Mouse (Mus musculus) embryonic facial prominence, embryonic 15.5 days (tissue): ENCODE data around the gene Rhot2. TPM values are rescaled to one million over a fixed set of nuclear protein-coding genes. Genes with fewer than 3 reads are reported as not detected.

Source experiments
- ATAC-seq: fragments of 200-750 bp; cut with Nextera tagmentation; 2 replicates; pipeline ENCODE4 v1.8.0; 2017; ENCODE audit warnings: low read depth, moderate TSS enrichment; ENCODE audit not compliant: insufficient number of reproducible peaks, low FRiP score, low TSS enrichment
- H3K27ac ChIP-seq: fragments of 300-500 bp; sonication (generic); replicated peaks from 2 replicates; pipeline ENCODE4 v1.5.1; 2015; ENCODE audit warnings: mild to moderate bottlenecking, inconsistent platforms
- H3K27me3 ChIP-seq: fragments of 300-500 bp; sonication (generic); 2 replicates; pipeline ENCODE4 v1.6.1; 2015; ENCODE audit warnings: inconsistent platforms
- H3K36me3 ChIP-seq: fragments of 300-500 bp; sonication (generic); 2 replicates; pipeline ENCODE4 v1.6.1; 2015; ENCODE audit warnings: mild to moderate bottlenecking, inconsistent platforms
- H3K4me1 ChIP-seq: fragments of 300-500 bp; sonication (generic); 2 replicates; pipeline ENCODE4 v1.6.1; 2015; ENCODE audit warnings: inconsistent platforms
- H3K4me2 ChIP-seq: fragments of 300-500 bp; sonication (generic); replicated peaks from 2 replicates; pipeline ENCODE4 v1.6.1; 2015; ENCODE audit warnings: mild to moderate bottlenecking, inconsistent platforms
- H3K4me3 ChIP-seq: fragments of 300-500 bp; sonication (generic); replicated peaks from 2 replicates; pipeline ENCODE4 v1.5.1; 2015; ENCODE audit warnings: mild to moderate bottlenecking, inconsistent platforms
- H3K9ac ChIP-seq: fragments of 300-500 bp; sonication (generic); 2 replicates; pipeline ENCODE4 v1.6.1; 2015; ENCODE audit warnings: inconsistent platforms
- H3K9me3 ChIP-seq: fragments of 300-500 bp; sonication (generic); replicated peaks from 2 replicates; pipeline ENCODE4 v1.6.1; 2016; ENCODE audit warnings: inconsistent platforms
- WGBS: fragments of 180-500 bp; shearing (Covaris S2); methylation state at CpG from one replicate; pipeline ENCODE4 v1.1.7; 2015; 5-methylcytosine and 5-hydroxymethylcytosine counted together
- polyA plus RNA-seq: library from polyadenylated mRNA; unstranded; fragments of >200 nt; fragmentation: Nextera tagmentation; extraction: Ambion mirVana; gene quantifications from 2 replicates; pipeline ENCODE4 v1.2.1, GENCODE M21; 2015

The Rhot2 gene
- polyA plus RNA-seq, 1 experiment from 2014 or later, result 24.5 TPM

DNA sequence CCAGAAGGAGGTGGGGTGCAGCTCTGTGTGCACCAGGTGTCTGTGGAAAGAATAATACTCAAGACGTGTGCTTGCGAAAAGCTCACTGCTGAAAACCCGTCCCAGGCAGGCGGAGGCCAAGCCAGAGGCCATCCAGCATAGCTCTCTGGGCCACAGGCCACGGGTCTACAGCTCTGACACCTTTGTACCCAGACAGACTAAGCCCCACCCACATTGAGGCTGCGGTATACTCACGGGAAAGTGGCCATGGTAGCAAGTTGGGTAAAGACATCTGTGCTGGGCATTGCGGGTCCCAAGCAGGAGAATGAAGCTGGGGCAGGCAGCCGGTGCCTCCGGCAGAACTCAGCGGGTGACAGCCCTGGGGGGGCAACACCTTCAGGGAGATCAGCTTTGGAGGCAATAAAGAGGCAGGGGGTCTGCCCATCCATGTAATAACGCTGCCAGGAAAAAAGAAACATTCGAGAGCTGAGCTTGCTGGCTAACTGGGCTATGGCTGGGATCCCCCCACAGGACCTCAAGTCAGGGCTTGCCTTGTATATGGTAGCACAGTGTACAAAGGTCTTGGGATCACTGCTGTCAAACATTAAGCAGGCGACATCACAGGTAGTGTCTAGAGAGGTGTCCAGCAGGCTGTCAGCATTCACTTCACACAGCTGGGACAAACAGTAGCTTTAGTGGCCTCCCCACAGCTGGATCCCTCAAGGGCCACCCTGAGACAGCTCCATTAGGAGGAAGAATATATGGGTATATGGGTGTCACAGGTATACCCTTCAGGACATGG lies 5.0 kb downstream of the Rhot2 start:
- no peaks in the 10 kb centered on the region for H3K27me3 ChIP-seq
- H3K36me3 ChIP-seq, result peaks cover 51% of the 10 kb centered on the region
- H3K27ac ChIP-seq, result no peak overlapping the region
- no peak overlapping the region for H3K4me2 ChIP-seq
- H3K9ac ChIP-seq, result no peak overlapping the region
- H3K9me3 ChIP-seq, result no peaks in the 10 kb centered on the region
- H3K4me1 ChIP-seq, result peaks cover 44% of the 10 kb centered on the region
- no peak overlapping the region for H3K4me3 ChIP-seq
- ATAC-seq, result no peak
- WGBS, result 89% methylated on average over 14 of the region's 14 CpGs

DNA sequence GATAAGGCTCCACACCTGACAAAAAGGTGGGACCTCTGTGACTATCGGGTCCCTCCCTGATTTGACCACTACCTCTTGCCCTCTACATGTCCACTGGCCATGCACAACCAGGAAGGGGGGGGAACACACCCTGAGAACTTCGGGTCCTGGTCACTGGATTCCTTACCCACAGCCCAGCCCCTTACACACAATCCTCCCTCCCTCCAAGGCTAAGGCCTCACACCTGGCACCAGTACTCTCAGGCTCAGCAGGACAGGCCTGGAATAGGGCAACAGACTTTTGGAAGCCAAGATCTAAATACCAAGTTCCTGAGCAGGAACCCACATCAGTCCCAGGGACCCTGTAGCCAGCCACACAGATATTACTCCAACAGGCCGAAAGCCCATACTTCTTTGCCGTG lies 5.7 kb downstream of the Rhot2 start:
- peaks cover 49% of the 10 kb centered on the region for H3K4me1 ChIP-seq
- no peaks in the 10 kb centered on the region for H3K27me3 ChIP-seq
- no peak overlapping the region for H3K27ac ChIP-seq
- H3K4me2 ChIP-seq, result no peak overlapping the region
- no peak overlapping the region for H3K4me3 ChIP-seq
- no peaks in the 10 kb centered on the region for H3K9me3 ChIP-seq
- peaks cover 51% of the 10 kb centered on the region for H3K36me3 ChIP-seq
- no peak overlapping the region for H3K9ac ChIP-seq
- whole genome bisulfite sequencing, result 82% methylated on average over 4 of the region's 4 CpGs
- no peak for ATAC-seq

DNA sequence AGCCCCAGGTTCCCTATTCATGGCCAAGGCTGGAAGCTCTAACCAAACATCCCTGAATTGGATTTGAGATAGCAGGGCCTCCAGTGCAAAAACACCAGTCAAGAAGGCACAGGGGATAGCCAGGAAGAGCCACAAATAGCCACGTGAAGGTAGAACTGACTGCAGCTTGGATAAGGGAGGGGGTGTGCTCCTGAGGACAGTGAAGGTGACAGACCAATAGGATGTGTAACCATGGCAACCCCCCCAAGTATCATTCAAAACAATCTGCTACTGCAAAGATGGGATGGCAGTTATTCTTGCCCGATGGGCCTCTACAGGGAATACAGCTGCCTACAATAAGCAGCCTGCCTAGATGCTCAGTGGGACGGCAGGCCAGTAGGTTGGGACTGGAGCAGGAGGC lies 7.1 kb downstream of the Rhot2 start:
- peaks cover 51% of the 10 kb centered on the region for H3K36me3 ChIP-seq
- H3K9me3 ChIP-seq, result no peaks in the 10 kb centered on the region
- 54% methylated on average over 3 of the region's 3 CpGs for WGBS
- H3K27ac ChIP-seq, result 0 out of 2 replicates have a peak overlapping the region, but pooled peaks have one; percentile 18
- H3K4me3 ChIP-seq, result no peak overlapping the region
- peak overlapping the region; percentile 86; the same call in 1 of the 2 replicates for H3K4me2 ChIP-seq
- H3K27me3 ChIP-seq, result no peaks in the 10 kb centered on the region
- no peak overlapping the region for H3K9ac ChIP-seq
- no peak for ATAC-seq
- peaks cover 42% of the 10 kb centered on the region for H3K4me1 ChIP-seq

DNA sequence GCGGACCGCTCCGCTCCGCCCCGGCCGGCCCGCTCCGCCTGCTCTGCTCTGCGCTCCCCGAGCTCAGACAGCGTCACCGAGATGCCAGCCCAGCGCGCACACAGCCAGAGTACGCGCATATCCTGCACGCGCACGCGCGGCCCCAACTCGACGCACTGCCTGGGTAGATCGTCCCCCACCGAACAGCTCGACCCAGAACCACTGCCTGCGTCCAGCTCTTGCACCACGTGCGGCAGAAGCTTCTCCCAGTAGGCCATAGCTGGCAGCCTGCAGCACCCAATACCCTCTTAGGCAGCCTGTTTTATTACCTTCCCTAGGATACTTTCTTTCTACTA lies 7.6 kb downstream of the Rhot2 start, which contains the start of gene Rhbdl1:
Gene Rhbdl1, minus strand, starts transcription at position 220 of the 335 bp plus-strand sequence.
- peak; percentile 9; the same call in 1 of the 2 replicates for ATAC-seq
- peak within 1 kb of the TSS; percentile 26 for H3K9ac ChIP-seq
- peaks cover 44% of the 10 kb centered on the region for H3K4me1 ChIP-seq
- H3K27ac ChIP-seq, result peak within 1 kb of the TSS; percentile 66
- H3K4me3 ChIP-seq, result peak within 1 kb of the TSS; percentile 44
- H3K9me3 ChIP-seq, result no peaks in the 10 kb centered on the region
- H3K36me3 ChIP-seq, result peaks cover 46% of the 10 kb centered on the region
- no peaks in the 10 kb centered on the region for H3K27me3 ChIP-seq
- peak within 1 kb of the TSS; percentile 86 for H3K4me2 ChIP-seq
- WGBS, result under 1% methylated on average over 29 of the region's 29 CpGs

DNA sequence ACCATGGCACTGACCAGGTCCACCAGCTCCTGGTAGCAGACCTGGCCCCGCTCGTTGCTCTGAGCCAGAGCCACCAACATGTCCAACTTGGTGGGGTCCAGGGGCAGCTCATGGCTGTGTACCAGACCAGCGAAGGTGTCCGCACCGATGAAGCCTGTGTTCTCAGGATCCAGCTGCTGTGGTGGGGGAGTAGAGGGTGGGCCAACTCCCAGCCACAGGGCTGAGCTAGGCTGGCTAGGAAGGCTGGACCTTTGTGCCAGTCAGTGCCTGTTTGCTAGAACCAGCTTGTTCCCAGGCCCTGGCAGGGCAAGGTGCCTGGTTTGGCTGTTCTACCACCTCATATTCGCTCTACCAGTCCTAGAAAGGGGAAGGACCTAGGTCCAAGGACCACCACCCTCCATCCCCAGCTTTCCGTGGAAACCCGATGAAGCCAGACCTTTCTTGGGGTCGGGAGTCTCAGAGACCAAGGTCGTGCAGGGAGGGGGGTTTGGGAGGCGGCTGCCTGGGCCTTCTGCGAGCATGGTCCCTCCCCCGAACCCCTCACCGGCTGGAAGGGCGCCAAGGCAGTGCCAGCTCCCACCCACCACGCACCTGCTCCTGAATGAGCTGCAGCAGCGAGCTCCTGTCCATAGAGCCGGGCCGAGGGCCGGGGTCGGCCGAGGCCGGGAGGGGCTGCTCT lies 8.1 kb downstream of the Rhot2 start:
- Histone ChIP-seq H3K4me2 (peak overlapping the region; percentile 86), H3K9me3 (no peaks in the 10 kb centered on the region), H3K4me1 (peaks cover 49% of the 10 kb centered on the region), H3K27ac (peak overlapping the region; percentile 66), H3K36me3 (peaks cover 45% of the 10 kb centered on the region), H3K4me3 (peak overlapping the region; percentile 44), H3K9ac (peak overlapping the region; percentile 26; the same call in 1 of the 2 replicates), H3K27me3 (no peaks in the 10 kb centered on the region)
- WGBS, result 22% methylated on average over 23 of the region's 23 CpGs
- no peak for ATAC-seq

DNA sequence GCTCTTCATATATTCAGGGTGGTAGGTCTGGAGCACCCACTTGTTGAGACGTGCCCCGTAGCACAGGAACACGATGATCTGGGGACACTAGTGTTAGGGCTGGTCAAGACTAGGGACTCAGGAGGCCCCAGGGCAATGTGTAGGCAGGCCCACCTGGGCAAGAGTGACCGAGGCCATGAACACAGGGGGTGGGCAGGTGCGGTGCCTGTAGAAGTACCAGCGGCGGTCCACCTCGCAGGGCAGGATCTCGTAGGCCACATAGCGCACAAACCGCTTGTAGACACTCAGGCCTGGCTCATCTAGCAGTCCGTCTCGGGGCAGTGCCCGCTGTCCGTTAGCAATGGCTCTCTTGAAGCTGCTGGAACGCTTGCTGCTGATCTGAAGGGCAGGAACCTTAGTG lies 8.8 kb downstream of the Rhot2 start:
- H3K27me3 ChIP-seq, result no peaks in the 10 kb centered on the region
- peak overlapping the region; percentile 86 for H3K4me2 ChIP-seq
- no peak for ATAC-seq
- peaks cover 45% of the 10 kb centered on the region for H3K36me3 ChIP-seq
- peaks cover 56% of the 10 kb centered on the region for H3K4me1 ChIP-seq
- H3K9ac ChIP-seq, result no peak overlapping the region
- H3K27ac ChIP-seq, result peak overlapping the region; percentile 61; the same call in 1 of the 2 replicates
- H3K4me3 ChIP-seq, result 0 out of 2 replicates have a peak overlapping the region, but pooled peaks have one; percentile 86
- WGBS, result 88% methylated on average over 16 of the region's 16 CpGs
- no peaks in the 10 kb centered on the region for H3K9me3 ChIP-seq

DNA sequence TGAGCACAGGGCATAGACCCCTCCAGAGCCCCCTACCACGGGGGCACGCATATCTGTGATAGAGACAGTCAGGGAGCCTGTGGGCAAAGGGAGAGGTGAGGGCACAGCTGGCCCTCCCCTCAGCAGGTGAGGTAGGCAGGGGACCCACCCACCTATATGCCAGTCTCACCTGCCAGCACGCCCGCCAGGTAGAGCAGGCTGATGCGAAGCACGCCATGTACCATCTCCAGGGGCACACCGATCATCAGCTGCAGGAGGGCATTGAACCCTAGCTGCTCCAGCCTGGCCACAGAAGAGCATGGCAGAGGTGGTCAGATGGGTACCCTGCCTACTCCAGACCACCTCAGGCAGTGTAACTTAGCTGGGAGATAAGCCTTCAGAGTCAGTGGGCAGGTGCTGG lies 9.3 kb downstream of the Rhot2 start:
- peak overlapping the region; percentile 58; the same call in 1 of the 2 replicates for H3K27ac ChIP-seq
- H3K4me3 ChIP-seq, result peak overlapping the region; percentile 86
- H3K4me2 ChIP-seq, result peak overlapping the region; percentile 86
- H3K4me1 ChIP-seq, result peaks cover 61% of the 10 kb centered on the region
- peaks cover 45% of the 10 kb centered on the region for H3K36me3 ChIP-seq
- H3K9me3 ChIP-seq, result no peaks in the 10 kb centered on the region
- ATAC-seq, result no peak
- WGBS, result 89% methylated on average over 7 of the region's 7 CpGs
- no peak overlapping the region for H3K9ac ChIP-seq
- H3K27me3 ChIP-seq, result no peaks in the 10 kb centered on the region

DNA sequence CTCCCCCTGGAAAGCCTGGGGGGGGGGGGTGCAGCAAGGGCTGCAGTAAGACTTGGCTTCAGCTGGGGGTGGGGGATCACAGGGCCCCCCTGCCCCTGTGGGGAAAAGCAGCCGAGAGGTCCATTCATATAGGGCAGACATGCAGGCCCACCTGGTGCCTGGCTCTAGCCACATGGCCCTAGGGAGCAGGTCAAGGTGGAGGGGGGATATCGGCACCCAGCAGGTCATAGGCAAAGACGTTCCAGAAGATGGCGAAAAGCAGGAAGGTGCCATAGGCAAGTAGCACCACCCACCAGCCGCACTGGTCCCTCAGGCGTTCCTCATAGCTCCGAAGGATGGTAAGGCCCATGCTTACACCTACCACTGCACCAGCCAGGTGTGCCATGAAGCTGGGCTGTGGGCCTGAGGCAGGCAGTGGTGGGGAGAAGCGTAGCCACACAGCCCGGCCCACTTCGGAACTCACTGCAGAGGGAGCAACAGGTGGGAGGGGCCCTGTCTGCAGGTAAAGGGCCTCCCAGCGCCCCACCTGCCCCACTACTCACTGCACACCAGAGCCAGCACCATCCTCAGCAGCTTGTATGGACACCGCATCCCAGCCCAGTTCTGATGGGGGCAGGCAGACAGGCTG lies 9.9 kb downstream of the Rhot2 start:
- Histone ChIP-seq H3K4me1 (peaks cover 66% of the 10 kb centered on the region), H3K4me2 (peak overlapping the region; percentile 93), H3K9ac (peak overlapping the region; percentile 83; the same call in 1 of the 2 replicates), H3K27me3 (no peaks in the 10 kb centered on the region), H3K4me3 (peak overlapping the region; percentile 86), H3K27ac (peak overlapping the region; percentile 97; the same call in 1 of the 2 replicates), H3K9me3 (no peaks in the 10 kb centered on the region), H3K36me3 (peaks cover 45% of the 10 kb centered on the region)
- no peak for ATAC-seq
- WGBS, result 77% methylated on average over 12 of the region's 12 CpGs

DNA sequence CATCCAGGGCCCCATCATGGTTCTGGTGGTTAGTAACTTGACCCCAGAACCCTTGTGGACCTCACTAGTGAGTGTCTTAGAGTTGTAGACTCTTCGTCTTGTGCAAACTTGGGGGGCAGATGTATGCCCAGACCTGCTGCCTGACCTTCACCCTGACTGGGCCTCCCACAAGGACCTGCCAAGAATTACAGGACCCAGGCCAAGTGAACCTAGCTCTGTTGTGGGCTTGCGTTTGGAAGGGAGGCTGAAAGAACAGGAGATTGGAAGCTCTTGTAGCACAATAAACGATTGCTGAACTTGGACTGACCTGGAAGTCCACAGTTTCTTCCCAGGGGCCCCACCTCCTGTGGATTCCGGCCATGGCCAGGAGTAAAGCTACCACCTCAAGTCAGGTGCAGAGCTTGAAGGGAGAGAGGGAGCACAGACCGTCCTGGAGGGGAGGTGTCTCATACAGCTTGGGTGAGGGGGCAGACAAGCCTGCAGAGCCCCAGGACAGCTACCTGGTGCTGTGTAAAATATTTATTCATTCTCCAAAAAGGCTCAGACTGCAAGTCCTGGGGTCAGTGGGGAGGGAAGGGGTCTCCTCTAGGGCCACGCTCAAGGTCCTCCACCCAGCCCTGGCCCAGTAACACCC lies 10.6 kb downstream of the Rhot2 start:
- no peaks in the 10 kb centered on the region for H3K9me3 ChIP-seq
- 36% methylated on average over 6 of the region's 6 CpGs for WGBS
- peak overlapping the region; percentile 97 for H3K27ac ChIP-seq
- H3K4me3 ChIP-seq, result peak overlapping the region; percentile 86
- peaks cover 41% of the 10 kb centered on the region for H3K36me3 ChIP-seq
- no peaks in the 10 kb centered on the region for H3K27me3 ChIP-seq
- no peak for ATAC-seq
- peaks cover 72% of the 10 kb centered on the region for H3K4me1 ChIP-seq
- H3K4me2 ChIP-seq, result peak overlapping the region; percentile 93
- peak overlapping the region; percentile 83 for H3K9ac ChIP-seq

DNA sequence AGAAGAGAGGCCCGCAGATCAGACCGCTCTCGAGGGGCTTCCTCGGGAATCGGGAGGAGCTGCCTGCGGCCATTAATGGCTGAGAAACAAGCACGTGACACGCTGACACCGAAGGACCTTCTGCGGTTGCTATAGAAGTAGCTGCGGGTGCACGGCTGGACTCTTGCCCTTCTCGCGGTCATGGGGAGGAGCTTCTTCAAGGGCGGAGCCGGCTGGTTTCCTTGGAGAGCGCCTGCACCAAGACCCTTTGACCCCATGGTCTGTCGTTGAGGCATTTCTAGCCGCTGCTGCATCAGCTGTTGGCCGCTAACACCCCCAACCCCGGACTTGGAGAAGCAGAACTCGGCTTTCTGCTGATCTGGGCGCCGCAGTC lies 11.4 kb downstream of the Rhot2 start, which contains the start of gene Stub1:
Gene Stub1, minus strand, starts transcription at position 114 of the 373 bp plus-strand sequence.
- peak within 1 kb of the TSS; percentile 97 for H3K27ac ChIP-seq
- no peaks in the 10 kb centered on the region for H3K27me3 ChIP-seq
- H3K9ac ChIP-seq, result peak within 1 kb of the TSS; percentile 87
- H3K36me3 ChIP-seq, result peaks cover 35% of the 10 kb centered on the region
- peak within 1 kb of the TSS; percentile 86 for H3K4me3 ChIP-seq
- under 1% methylated on average over 24 of the region's 24 CpGs for WGBS
- peak within 1 kb of the TSS; percentile 93 for H3K4me2 ChIP-seq
- peaks cover 79% of the 10 kb centered on the region for H3K4me1 ChIP-seq
- peak; percentile 46 for ATAC-seq
- no peaks in the 10 kb centered on the region for H3K9me3 ChIP-seq
